Mouse (Mus musculus) B cell, adult 2 months (primary cell): ENCODE results near the gene Nxpe5.

Experiments used
- DNase-seq, 2 experiments: peaks; one replicate each; pipeline ENCODE4 v3.0.0; 2022

Gene Nxpe5

GRCm38 (mm10) chr5:138279585-138280424 is 54.1 kb downstream of the Nxpe5 start, which contains the start of the genes Gm43720, Gpc2 and Stag3:
Gm43720 (minus strand) TSS chr5:138279958.
Gpc2 (minus strand) TSS chr5:138280005.
Stag3 (plus strand) TSS chr5:138280240.
- DNase-seq: peak; percentile 84 to 87

- DNase-seq: no peak
Observed at GRCm38 (mm10) chr5:138280425-138280768, 54.7 kb downstream of the Nxpe5 start.

GRCm38 (mm10) chr5:138280829-138281228 is 55.1 kb downstream of the Nxpe5 start:
- DNase-seq: no peak

- no peak for DNase-seq
Observed at GRCm38 (mm10) chr5:138281798-138282197, 56.1 kb downstream of the Nxpe5 start.

- no peak for DNase-seq
Observed at GRCm38 (mm10) chr5:138283540-138283939, 57.8 kb downstream of the Nxpe5 start.

GRCm38 (mm10) chr5:138287861-138288260 is 62.2 kb downstream of the Nxpe5 start:
- peak; percentile 46 to 47 for DNase-seq

GRCm38 (mm10) chr5:138291638-138292037 is 65.9 kb downstream of the Nxpe5 start:
- no peak for DNase-seq

GRCm38 (mm10) chr5:138294158-138294557 is 68.5 kb downstream of the Nxpe5 start:
- no peak for DNase-seq

- no peak for DNase-seq
Observed at GRCm38 (mm10) chr5:138299613-138300012, 73.9 kb downstream of the Nxpe5 start.
